Mouse (Mus musculus): ENCODE measurements around the gene Nhej1. TPM values are rescaled to one million over a fixed set of nuclear protein-coding genes. Genes with fewer than 3 reads are reported as not detected.
A peak's percentile ranks its signal among the peaks of the same experiment; 100 is the strongest.

Gene Nhej1
- polyA plus RNA-seq, 1 experiment from 2014 or later, result 8.3 TPM

- 72% methylated on average over 2 of the region's 2 CpGs for WGBS
- Histone ChIP-seq H3K9ac (no peak overlapping the region), H3K36me3 (no peaks in the 10 kb centered on the region), H3K27ac (no peak overlapping the region), H3K4me1 (replicated peaks) (no peaks in the 10 kb centered on the region), H3K4me2 (no peak overlapping the region), H3K27me3 (peaks cover 4% of the 10 kb centered on the region; the same call in 1 of the 2 replicates), H3K9me3 (no peaks in the 10 kb centered on the region), H3K4me3 (no peak overlapping the region)
- no peak for ATAC-seq (ENCODE audit: low FRiP score)
Observed at GRCm38 (mm10) chr1:75010203-75010602, 114.8 kb downstream of the Nhej1 start.

GRCm38 (mm10) chr1:75006016-75006415 is 119.0 kb downstream of the Nhej1 start:
- Histone ChIP-seq H3K27me3 (peaks cover 8% of the 10 kb centered on the region; the same call in 1 of the 2 replicates), H3K27ac (no peak overlapping the region), H3K4me1 (replicated peaks) (no peaks in the 10 kb centered on the region), H3K9me3 (no peaks in the 10 kb centered on the region), H3K4me2 (no peak overlapping the region), H3K4me3 (no peak overlapping the region), H3K9ac (no peak overlapping the region), H3K36me3 (no peaks in the 10 kb centered on the region)
- WGBS, result 65% methylated on average over 4 of the region's 4 CpGs
- ATAC-seq (ENCODE audit: low FRiP score), result no peak

- ATAC-seq (ENCODE audit: low FRiP score), result no peak
- no peak overlapping the region for H3K27ac ChIP-seq
- no peak overlapping the region for H3K9ac ChIP-seq
- no peaks in the 10 kb centered on the region for H3K4me1 ChIP-seq (replicated peaks)
- no peak overlapping the region for H3K4me2 ChIP-seq
- no peak overlapping the region for H3K4me3 ChIP-seq
- H3K9me3 ChIP-seq, result no peaks in the 10 kb centered on the region
- H3K27me3 ChIP-seq, result peaks cover 8% of the 10 kb centered on the region; the same call in 1 of the 2 replicates
- WGBS, result 72% methylated on average over 6 of the region's 6 CpGs
- H3K36me3 ChIP-seq, result no peaks in the 10 kb centered on the region
Observed at GRCm38 (mm10) chr1:75001183-75001582, 123.8 kb downstream of the Nhej1 start.

GRCm38 (mm10) chr1:75000496-75000895 is 124.5 kb downstream of the Nhej1 start:
- Histone ChIP-seq H3K9me3 (no peaks in the 10 kb centered on the region), H3K27me3 (0 out of 2 replicates have a peak, but pooled peaks cover 4% of the 10 kb centered on the region), H3K27ac (no peak overlapping the region), H3K36me3 (no peaks in the 10 kb centered on the region), H3K4me1 (replicated peaks) (no peaks in the 10 kb centered on the region), H3K9ac (no peak overlapping the region), H3K4me3 (no peak overlapping the region), H3K4me2 (no peak overlapping the region)
- no peak for ATAC-seq (ENCODE audit: low FRiP score)
- 8% methylated on average over 1 of the region's 1 CpGs for WGBS

- no peaks in the 10 kb centered on the region for H3K36me3 ChIP-seq
- H3K4me3 ChIP-seq, result no peak overlapping the region
- no peak overlapping the region for H3K27ac ChIP-seq
- H3K4me2 ChIP-seq, result no peak overlapping the region
- H3K27me3 ChIP-seq, result 0 out of 2 replicates have a peak, but pooled peaks cover 3% of the 10 kb centered on the region
- 88% methylated on average over 5 of the region's 5 CpGs for WGBS
- no peak for ATAC-seq (ENCODE audit: low FRiP score)
- no peaks in the 10 kb centered on the region for H3K9me3 ChIP-seq
- no peak overlapping the region for H3K9ac ChIP-seq
- no peaks in the 10 kb centered on the region for H3K4me1 ChIP-seq (replicated peaks)
Observed at GRCm38 (mm10) chr1:74999173-74999572, 125.8 kb downstream of the Nhej1 start.

GRCm38 (mm10) chr1:74997231-74997630 is 127.8 kb downstream of the Nhej1 start:
- no peaks in the 10 kb centered on the region for H3K36me3 ChIP-seq
- no peak overlapping the region for H3K9ac ChIP-seq
- ATAC-seq (ENCODE audit: low FRiP score), result no peak
- WGBS, result 82% methylated on average over 2 of the region's 2 CpGs
- no peaks in the 10 kb centered on the region for H3K9me3 ChIP-seq
- H3K4me3 ChIP-seq, result no peak overlapping the region
- no peak overlapping the region for H3K27ac ChIP-seq
- no peak overlapping the region for H3K4me2 ChIP-seq
- no peaks in the 10 kb centered on the region for H3K27me3 ChIP-seq
- no peaks in the 10 kb centered on the region for H3K4me1 ChIP-seq (replicated peaks)

GRCm38 (mm10) chr1:74977001-74977400 is 148.0 kb downstream of the Nhej1 start:
- no peaks in the 10 kb centered on the region for H3K27me3 ChIP-seq
- no peak overlapping the region for H3K27ac ChIP-seq
- WGBS, result 84% methylated on average over 8 of the region's 8 CpGs
- H3K36me3 ChIP-seq, result no peaks in the 10 kb centered on the region
- peaks cover 10% of the 10 kb centered on the region for H3K4me1 ChIP-seq (replicated peaks)
- H3K4me3 ChIP-seq, result no peak overlapping the region
- no peak overlapping the region for H3K4me2 ChIP-seq
- no peak overlapping the region for H3K9ac ChIP-seq
- ATAC-seq (ENCODE audit: low FRiP score), result no peak
- H3K9me3 ChIP-seq, result no peaks in the 10 kb centered on the region

GRCm38 (mm10) chr1:74975936-74976335 is 149.1 kb downstream of the Nhej1 start:
- no peak for ATAC-seq (ENCODE audit: low FRiP score)

GRCm38 (mm10) chr1:74973590-74973989 is 151.4 kb downstream of the Nhej1 start:
- Histone ChIP-seq H3K27me3 (no peaks in the 10 kb centered on the region), H3K4me2 (no peak overlapping the region), H3K4me3 (no peak overlapping the region), H3K4me1 (replicated peaks) (peaks cover 5% of the 10 kb centered on the region), H3K36me3 (no peaks in the 10 kb centered on the region), H3K27ac (no peak overlapping the region), H3K9me3 (no peaks in the 10 kb centered on the region), H3K9ac (no peak overlapping the region)
- no peak for ATAC-seq (ENCODE audit: low FRiP score)
- 80% methylated on average over 6 of the region's 6 CpGs for WGBS

More at GRCm38 (mm10) chr1:74975936-74976335, 149.1 kb downstream of the Nhej1 start:
- 90% methylated on average over 1 of the region's 1 CpGs for whole genome bisulfite sequencing
- no peak overlapping the region for H3K9ac ChIP-seq
- H3K27ac ChIP-seq, result no peak overlapping the region
- H3K36me3 ChIP-seq, result no peaks in the 10 kb centered on the region
- peaks cover 10% of the 10 kb centered on the region for H3K4me1 ChIP-seq (replicated peaks)
- H3K27me3 ChIP-seq, result no peaks in the 10 kb centered on the region
- H3K4me3 ChIP-seq, result no peak overlapping the region
- H3K9me3 ChIP-seq, result no peaks in the 10 kb centered on the region
- H3K4me2 ChIP-seq, result no peak overlapping the region

GRCm38 (mm10) chr1:74971353-74972050 is 153.5 kb downstream of the Nhej1 start:
- H3K27ac ChIP-seq, result no peak overlapping the region
- ATAC-seq (ENCODE audit: low FRiP score), result no peak
- H3K9me3 ChIP-seq, result no peaks in the 10 kb centered on the region
- H3K27me3 ChIP-seq, result no peaks in the 10 kb centered on the region
- no peaks in the 10 kb centered on the region for H3K4me1 ChIP-seq (replicated peaks)
- H3K36me3 ChIP-seq, result no peaks in the 10 kb centered on the region
- WGBS, result 61% methylated on average over 4 of the region's 4 CpGs
- no peak overlapping the region for H3K4me2 ChIP-seq
- H3K4me3 ChIP-seq, result no peak overlapping the region
- H3K9ac ChIP-seq, result no peak overlapping the region

- no peak overlapping the region for H3K9ac ChIP-seq
- no peaks in the 10 kb centered on the region for H3K27me3 ChIP-seq
- peaks cover 7% of the 10 kb centered on the region for H3K4me1 ChIP-seq (replicated peaks)
- 81% methylated on average over 8 of the region's 8 CpGs for WGBS
- no peak overlapping the region for H3K27ac ChIP-seq
- H3K4me3 ChIP-seq, result no peak overlapping the region
- no peak for ATAC-seq (ENCODE audit: low FRiP score)
- no peak overlapping the region for H3K4me2 ChIP-seq
- H3K9me3 ChIP-seq, result no peaks in the 10 kb centered on the region
- no peaks in the 10 kb centered on the region for H3K36me3 ChIP-seq
Observed at GRCm38 (mm10) chr1:74967962-74968580, 156.9 kb downstream of the Nhej1 start.

- Histone ChIP-seq H3K4me3 (no peak overlapping the region), H3K9ac (peak overlapping the region; percentile 39), H3K27ac (no peak overlapping the region), H3K4me2 (peak overlapping the region; percentile 45), H3K4me1 (replicated peaks) (peaks cover 7% of the 10 kb centered on the region), H3K36me3 (no peaks in the 10 kb centered on the region), H3K9me3 (no peaks in the 10 kb centered on the region), H3K27me3 (peaks cover 7% of the 10 kb centered on the region; the same call in 1 of the 2 replicates)
- 0 out of 2 replicates have a peak, but pooled peaks have one; percentile 32 for ATAC-seq (ENCODE audit: low FRiP score)
- 17% methylated on average over 16 of the region's 16 CpGs for WGBS
Observed at GRCm38 (mm10) chr1:74964494-74965215, 160.3 kb downstream of the Nhej1 start.
